Mouse (Mus musculus) kidney, embryonic 14.5 days (tissue): ENCODE results near the gene Cdk5rap2. TPM values are rescaled to one million over a fixed set of nuclear protein-coding genes. Genes with fewer than 3 reads are reported as not detected.
A peak's percentile ranks its signal among the peaks of the same experiment; 100 is the strongest.

Experiments used
- ATAC-seq: fragments of 200-750 bp; cut with Nextera tagmentation; 2 replicates; pipeline ENCODE4 v1.8.0; 2017; ENCODE audit warnings: moderate number of reproducible peaks, mild to moderate bottlenecking, moderate TSS enrichment, moderate library complexity; ENCODE audit not compliant: low FRiP score, low TSS enrichment
- H3K27ac ChIP-seq: fragments of 300-500 bp; sonication (generic); 2 replicates; pipeline ENCODE4 v1.5.1; 2014; ENCODE audit warnings: low read depth, mild to moderate bottlenecking, low read length, moderate library complexity, mixed read lengths
- H3K27me3 ChIP-seq: fragments of 300-500 bp; sonication (generic); 2 replicates; pipeline ENCODE4 v1.6.1; 2014; ENCODE audit warnings: mild to moderate bottlenecking, low read length; ENCODE audit not compliant: control insufficient read depth, insufficient read depth
- H3K36me3 ChIP-seq: fragments of 300-500 bp; sonication (generic); 2 replicates; pipeline ENCODE4 v1.6.1; 2014; ENCODE audit warnings: low read length, mixed read lengths; ENCODE audit not compliant: control insufficient read depth, insufficient read depth
- H3K4me1 ChIP-seq: fragments of 300-500 bp; sonication (generic); 2 replicates; pipeline ENCODE4 v1.6.1; 2014; ENCODE audit warnings: low read length, mixed read lengths; ENCODE audit not compliant: control insufficient read depth, insufficient read depth
- H3K4me2 ChIP-seq: fragments of 300-500 bp; sonication (generic); replicated peaks from 2 replicates; pipeline ENCODE4 v1.6.1; 2014; ENCODE audit warnings: low read depth, mild to moderate bottlenecking, low read length
- H3K4me3 ChIP-seq: fragments of 300-500 bp; sonication (generic); 2 replicates; pipeline ENCODE4 v1.5.1; 2014; ENCODE audit warnings: mild to moderate bottlenecking, low read length
- H3K9ac ChIP-seq: fragments of 300-500 bp; sonication (generic); 2 replicates; pipeline ENCODE4 v1.6.1; 2014; ENCODE audit warnings: low read depth, mild to moderate bottlenecking, low read length, moderate library complexity
- H3K9me3 ChIP-seq: fragments of 300-500 bp; sonication (generic); 2 replicates; pipeline ENCODE4 v1.6.1; 2016; ENCODE audit warnings: low read length; ENCODE audit not compliant: control insufficient read depth
- WGBS: fragments of 180-500 bp; shearing (Covaris S2); extraction: QIAGEN DNeasy Blood & Tissue Kit; methylation state at CpG from one replicate; pipeline ENCODE4 v1.1.7; 2014; 5-methylcytosine and 5-hydroxymethylcytosine counted together
- polyA plus RNA-seq: library from polyadenylated mRNA; unstranded; fragments of >200 nt; fragmentation: Nextera tagmentation; extraction: Ambion mirVana; gene quantifications from 2 replicates; pipeline ENCODE4 v1.2.1, GENCODE M21; 2014

Cdk5rap2 gene
- polyA plus RNA-seq, 1 experiment from 2014 or later, result 22.2 TPM

GRCm38 (mm10) chr4:70220277-70221180 is 189.7 kb downstream of the Cdk5rap2 start:
- ATAC-seq, result peak; percentile 77
- Histone ChIP-seq H3K4me2 (no peak overlapping the region), H3K36me3 (peaks cover 29% of the 10 kb centered on the region), H3K4me1 (peaks cover 18% of the 10 kb centered on the region), H3K4me3 (no peak overlapping the region), H3K27me3 (no peaks in the 10 kb centered on the region), H3K9me3 (no peaks in the 10 kb centered on the region), H3K27ac (peak overlapping the region; percentile 59; the same call in 1 of the 2 replicates), H3K9ac (no peak overlapping the region)
- 57% methylated on average over 10 of the region's 10 CpGs for WGBS

GRCm38 (mm10) chr4:70219776-70220175 is 190.5 kb downstream of the Cdk5rap2 start:
- Histone ChIP-seq H3K9ac (no peak overlapping the region), H3K36me3 (peaks cover 28% of the 10 kb centered on the region), H3K27ac (peak overlapping the region; percentile 59; the same call in 1 of the 2 replicates), H3K4me2 (no peak overlapping the region), H3K4me1 (peaks cover 18% of the 10 kb centered on the region), H3K9me3 (no peaks in the 10 kb centered on the region), H3K4me3 (no peak overlapping the region), H3K27me3 (no peaks in the 10 kb centered on the region)
- 79% methylated on average over 4 of the region's 4 CpGs for WGBS
- ATAC-seq, result no peak

- Histone ChIP-seq H3K27ac (no peak overlapping the region), H3K9me3 (no peaks in the 10 kb centered on the region), H3K36me3 (no peaks in the 10 kb centered on the region), H3K4me2 (no peak overlapping the region), H3K9ac (no peak overlapping the region), H3K4me1 (no peaks in the 10 kb centered on the region), H3K27me3 (no peaks in the 10 kb centered on the region), H3K4me3 (no peak overlapping the region)
- no peak for ATAC-seq
- WGBS, result 92% methylated on average over 2 of the region's 2 CpGs
Observed at GRCm38 (mm10) chr4:70185971-70186370, 224.3 kb downstream of the Cdk5rap2 start.

Other genes with a start within 250 kb of the Cdk5rap2 start
- gene Megf9, start 124.6 kb upstream of the Cdk5rap2 start, polyA plus RNA-seq, result 13.9 and 21.1 TPM in 2 replicates